Mouse (Mus musculus): ENCODE results near the gene Btbd35f6. TPM values are rescaled to one million over a fixed set of nuclear protein-coding genes. Genes with fewer than 3 reads are reported as not detected.
"Not testable (repeated sequence)": the region's sequence is repeated elsewhere in the genome, so short reads cannot be mapped to it uniquely, and the experiment has no call there.

The Btbd35f6 gene
- total RNA-seq (2021): not detected
- long read RNA-seq, experiment 1: 0 reads
- long read RNA-seq, experiment 2: 0 reads

GRCm38 (mm10) chrX:33956440-33956839, at the start of gene Btbd35f6:
Gene Btbd35f6, minus strand, starts transcription at chrX:33956540.
- not testable (repeated sequence) for DNase-seq (ENCODE audit: low spot score in 2 of 2)

- DNase-seq (ENCODE audit: low spot score in 2 of 2): not testable (repeated sequence)
Observed at GRCm38 (mm10) chrX:33986716-33987115, 30.4 kb upstream of the Btbd35f6 start, which contains the start of gene Gm21870. Gene Gm21870, minus strand, starts transcription at chrX:33986816.

DNA sequence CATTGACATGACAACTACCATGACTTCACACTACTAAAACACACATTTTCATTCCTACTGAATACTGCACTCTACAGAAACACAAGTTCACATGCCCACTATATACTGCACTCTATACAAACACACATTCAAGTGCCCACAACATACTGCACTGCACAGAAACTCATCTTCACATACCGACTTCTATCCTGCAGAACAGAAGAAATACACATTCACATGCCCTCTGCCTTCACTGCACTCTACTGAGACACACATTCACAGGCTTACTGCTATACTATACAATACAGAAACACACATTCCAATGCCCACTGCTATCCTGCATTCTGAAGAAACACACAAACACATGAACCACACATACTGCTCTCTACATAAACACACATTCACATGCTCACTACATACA, 26.1 kb downstream of the Btbd35f6 start:
- not testable (repeated sequence) for DNase-seq (ENCODE audit: low spot score in 2 of 2)

DNA sequence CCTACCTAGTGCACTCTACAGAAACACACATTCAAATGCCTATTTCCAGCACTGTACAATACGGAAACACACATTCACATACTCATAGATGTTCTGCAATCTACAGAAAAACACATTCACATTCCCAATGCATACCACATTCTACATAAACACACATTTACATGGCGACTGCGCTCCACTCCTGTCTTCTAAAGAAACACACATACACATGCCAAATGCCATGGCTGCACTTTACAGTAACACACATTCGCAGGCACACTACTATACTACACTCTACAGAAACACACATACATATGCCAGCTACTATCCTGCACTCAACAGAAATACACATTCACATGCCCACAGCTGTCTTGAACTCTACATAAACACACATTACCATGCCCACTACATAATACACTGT, 28.1 kb downstream of the Btbd35f6 start:
- DNase-seq (ENCODE audit: low spot score in 2 of 2): not testable (repeated sequence)

DNA sequence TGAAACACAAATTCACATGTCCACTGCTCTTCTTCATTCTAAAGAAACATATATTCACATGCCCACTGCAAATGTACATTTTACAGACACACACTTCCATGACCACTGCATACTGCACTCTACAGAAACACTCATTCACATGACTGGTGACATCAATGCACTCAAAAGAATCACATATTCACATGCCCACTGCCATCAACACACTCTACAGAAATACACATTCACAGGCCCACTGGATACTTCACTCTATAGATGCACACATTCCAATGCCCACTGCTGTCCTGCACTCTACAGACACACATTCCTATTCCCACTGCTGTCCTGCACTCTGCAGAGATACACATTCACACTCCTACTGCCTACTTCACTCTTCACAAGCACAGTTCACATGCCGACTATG, 30.0 kb downstream of the Btbd35f6 start:
- not testable (repeated sequence) for DNase-seq (ENCODE audit: low spot score in 2 of 2)

GRCm38 (mm10) chrX:33925420-33925819, 30.9 kb downstream of the Btbd35f6 start:
- not testable (repeated sequence) for DNase-seq (ENCODE audit: low spot score in 2 of 2)

Other genes with a start within 250 kb of the Btbd35f6 start
- gene Gm21870, start 30.3 kb upstream of the Btbd35f6 start, total RNA-seq (2021): not detected
- gene Btbd35f9, start 205.0 kb upstream of the Btbd35f6 start, total RNA-seq (2021): not detected